Mouse (Mus musculus): ENCODE measurements around the gene Cachd1. TPM values are rescaled to one million over a fixed set of nuclear protein-coding genes. Genes with fewer than 3 reads are reported as not detected.
A peak's percentile ranks its signal among the peaks of the same experiment; 100 is the strongest.

Gene Cachd1
- 1 to 10 TPM; 2.0 to 3.5 TPM for total RNA-seq (2021)
- polyA plus RNA-seq (2012; rRNA removed), result 5.1 and 6.1 TPM in 2 replicates
- long read RNA-seq, full-length matches to known transcripts, result 1 of 1 reads
- long read RNA-seq, partial matches to known transcripts, result 0 of 1 reads
- long read RNA-seq, other reads (novel, unspliced or antisense), result 0 of 1 reads

GRCm38 (mm10) chr4:100776043-100776870 lies at the start of gene Cachd1:
Cachd1 (plus strand) TSS chr4:100776675.
- peak within 1 kb of the TSS; percentile 75 for H3K4me3 ChIP-seq
- H3K9ac ChIP-seq (ENCODE audit: low read depth, low read length), result peak within 1 kb of the TSS; percentile 85
- WGBS, result 2% methylated on average over 49 of the region's 50 CpGs
- H3K79me2 ChIP-seq (replicated peaks; ENCODE audit: control insufficient read depth, insufficient read depth, low read length), result no peaks in the 10 kb centered on the region
- peak within 1 kb of the TSS; percentile 48 for H3K27ac ChIP-seq
- no peaks in the 10 kb centered on the region; the same call in 1 of the 2 replicates for H3K27me3 ChIP-seq (ENCODE audit: control insufficient read depth, insufficient read depth, low read length)
- DNase-seq, result peak; percentile 80 to 84
- intact Hi-C loops (cut with DNase I), result loop anchor here (5.0 to 10.0 kb wide), 2 partner anchors 109 to 211 kb away; no protein-coding TSS in a partner anchor
- H3K4me1 ChIP-seq (ENCODE audit: control insufficient read depth, insufficient read depth, low read length), result peaks cover 2% of the 10 kb centered on the region; the same call in 1 of the 2 replicates
- H3K36me3 ChIP-seq (ENCODE audit: control insufficient read depth, insufficient read depth, low read length), result no peaks in the 10 kb centered on the region
- TF ChIP-seq EP300 (IDR thresholded peaks at IDR 0.05; ENCODE audit: insufficient read depth, low read depth, low read length) (no peak), CTCF (IDR thresholded peaks at IDR 0.05) (peak; percentile 54), POLR2A (IDR thresholded peaks at IDR 0.05; ENCODE audit: insufficient read depth, low read depth, low read length) (peak; percentile 83)

- Histone ChIP-seq H3K4me1 (ENCODE audit: control insufficient read depth, insufficient read depth, low read length) (no peaks in the 10 kb centered on the region), H3K36me3 (ENCODE audit: control insufficient read depth, insufficient read depth, low read length) (no peaks in the 10 kb centered on the region), H3K4me3 (no peak overlapping the region), H3K9ac (ENCODE audit: low read depth, low read length) (no peak overlapping the region), H3K27ac (no peak overlapping the region), H3K79me2 (replicated peaks; ENCODE audit: control insufficient read depth, insufficient read depth, low read length) (no peaks in the 10 kb centered on the region), H3K27me3 (ENCODE audit: control insufficient read depth, insufficient read depth, low read length) (no peaks in the 10 kb centered on the region)
- 85% methylated on average over 5 of the region's 5 CpGs for WGBS
- no peak for DNase-seq
- TF ChIP-seq CTCF (IDR thresholded peaks at IDR 0.05) (peak; percentile 68), EP300 (IDR thresholded peaks at IDR 0.05; ENCODE audit: insufficient read depth, low read depth, low read length) (no peak), POLR2A (IDR thresholded peaks at IDR 0.05; ENCODE audit: insufficient read depth, low read depth, low read length) (no peak)
- intact Hi-C loops (cut with DNase I), result loop anchor here (5.0 kb wide), 2 partner anchors 258 to 418 kb away; no protein-coding TSS in a partner anchor
Observed at GRCm38 (mm10) chr4:100728896-100729479, 47.5 kb upstream of the Cachd1 start.

DNA sequence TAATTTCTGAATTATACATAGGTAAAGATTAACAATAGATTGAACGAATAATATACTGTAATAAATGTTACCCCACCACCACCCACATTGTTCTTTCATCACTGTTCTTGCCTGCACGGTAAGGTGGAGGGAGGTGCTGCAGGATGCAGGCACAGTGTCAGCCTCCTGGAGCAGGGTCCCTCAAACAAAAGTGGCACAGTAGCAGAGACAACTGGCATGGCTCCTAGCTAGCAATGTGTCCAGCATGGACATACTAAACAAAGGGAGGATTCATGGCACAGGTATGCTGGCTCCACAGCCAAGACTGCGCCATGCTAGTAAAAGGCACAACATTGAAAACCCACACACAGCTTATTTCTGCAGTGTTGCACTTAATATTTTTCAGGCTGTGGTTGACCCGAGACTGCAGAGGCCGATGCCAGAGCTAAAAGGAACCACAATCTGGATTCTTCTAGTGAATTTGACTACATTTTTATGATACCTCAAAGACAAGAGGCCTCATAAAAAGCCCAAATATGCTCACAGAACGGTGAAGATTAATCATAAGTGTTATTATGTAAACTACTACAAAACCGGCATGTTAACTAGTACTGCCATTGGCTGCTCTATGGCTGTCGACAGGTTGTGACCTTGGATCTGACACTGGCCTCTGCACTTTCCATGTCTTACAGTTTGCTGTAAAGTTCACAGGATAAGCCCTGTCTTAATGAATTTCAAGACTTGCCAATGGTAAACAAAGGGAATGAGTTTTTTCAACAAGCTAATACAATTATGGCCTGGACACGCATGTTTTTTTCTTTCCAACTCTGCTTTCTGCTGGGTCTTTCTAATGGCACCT lies 41.2 kb upstream of the Cachd1 start:
- DNase-seq, result no peak
- no peak overlapping the region for H3K9ac ChIP-seq (ENCODE audit: low read depth, low read length)
- no peak overlapping the region for H3K4me3 ChIP-seq
- 80% methylated on average over 9 of the region's 9 CpGs for WGBS
- no peaks in the 10 kb centered on the region for H3K79me2 ChIP-seq (replicated peaks; ENCODE audit: control insufficient read depth, insufficient read depth, low read length)
- TF ChIP-seq EP300 (IDR thresholded peaks at IDR 0.05; ENCODE audit: insufficient read depth, low read depth, low read length) (no peak), CTCF (IDR thresholded peaks at IDR 0.05) (no peak), POLR2A (IDR thresholded peaks at IDR 0.05; ENCODE audit: insufficient read depth, low read depth, low read length) (no peak)
- H3K4me1 ChIP-seq (ENCODE audit: control insufficient read depth, insufficient read depth, low read length), result no peaks in the 10 kb centered on the region
- H3K27ac ChIP-seq, result no peak overlapping the region
- no peaks in the 10 kb centered on the region for H3K27me3 ChIP-seq (ENCODE audit: control insufficient read depth, insufficient read depth, low read length)
- intact Hi-C loops (cut with DNase I), result no loop called here
- H3K36me3 ChIP-seq (ENCODE audit: control insufficient read depth, insufficient read depth, low read length), result no peaks in the 10 kb centered on the region

DNA sequence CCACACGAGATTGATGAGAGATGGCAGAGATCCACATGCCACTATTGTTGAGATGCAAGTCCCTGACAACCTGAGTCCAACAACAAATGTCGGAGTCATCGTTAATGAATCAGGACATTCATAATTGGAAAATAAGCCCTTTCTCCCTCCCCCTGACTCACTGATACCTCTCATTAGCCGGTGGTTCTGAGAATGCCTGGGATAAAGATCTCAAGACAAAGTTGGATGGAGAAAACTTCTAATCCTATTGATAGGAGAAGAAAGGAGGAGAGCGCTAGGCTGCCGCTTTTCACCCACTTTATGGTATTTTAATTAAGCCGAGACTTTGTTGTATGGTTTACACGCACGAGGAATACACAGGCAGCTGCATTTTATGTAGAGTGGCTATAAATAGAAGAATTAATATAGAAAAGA lies 40.5 kb upstream of the Cachd1 start:
- intact Hi-C loops (cut with DNase I), result no loop called here
- no peak for TF ChIP-seq CTCF (IDR thresholded peaks at IDR 0.05)
- no peak for TF ChIP-seq EP300 (IDR thresholded peaks at IDR 0.05; ENCODE audit: insufficient read depth, low read depth, low read length)
- TF ChIP-seq POLR2A (IDR thresholded peaks at IDR 0.05; ENCODE audit: insufficient read depth, low read depth, low read length), result no peak
- Histone ChIP-seq H3K79me2 (replicated peaks; ENCODE audit: control insufficient read depth, insufficient read depth, low read length) (no peaks in the 10 kb centered on the region), H3K27ac (no peak overlapping the region), H3K9ac (ENCODE audit: low read depth, low read length) (no peak overlapping the region), H3K27me3 (ENCODE audit: control insufficient read depth, insufficient read depth, low read length) (no peaks in the 10 kb centered on the region), H3K36me3 (ENCODE audit: control insufficient read depth, insufficient read depth, low read length) (no peaks in the 10 kb centered on the region), H3K4me1 (ENCODE audit: control insufficient read depth, insufficient read depth, low read length) (no peaks in the 10 kb centered on the region), H3K4me3 (no peak overlapping the region)
- WGBS, result 88% methylated on average over 9 of the region's 9 CpGs
- DNase-seq, result no peak

- WGBS, result 62% methylated on average over 8 of the region's 8 CpGs
- no peaks in the 10 kb centered on the region for H3K36me3 ChIP-seq (ENCODE audit: control insufficient read depth, insufficient read depth, low read length)
- no peak overlapping the region for H3K4me3 ChIP-seq
Observed at GRCm38 (mm10) chr4:100743615-100744014, 32.9 kb upstream of the Cachd1 start.

More at GRCm38 (mm10) chr4:100743615-100744014, 32.9 kb upstream of the Cachd1 start:
- intact Hi-C loops (cut with DNase I), result no loop called here
- Histone ChIP-seq H3K79me2 (replicated peaks; ENCODE audit: control insufficient read depth, insufficient read depth, low read length) (no peaks in the 10 kb centered on the region), H3K27ac (no peak overlapping the region), H3K27me3 (ENCODE audit: control insufficient read depth, insufficient read depth, low read length) (no peaks in the 10 kb centered on the region), H3K4me1 (ENCODE audit: control insufficient read depth, insufficient read depth, low read length) (no peaks in the 10 kb centered on the region), H3K9ac (ENCODE audit: low read depth, low read length) (no peak overlapping the region)
- DNase-seq, result no peak
- TF ChIP-seq EP300 (IDR thresholded peaks at IDR 0.05; ENCODE audit: insufficient read depth, low read depth, low read length) (no peak), CTCF (IDR thresholded peaks at IDR 0.05) (no peak), POLR2A (IDR thresholded peaks at IDR 0.05; ENCODE audit: insufficient read depth, low read depth, low read length) (no peak)

Measured in heart, adult 2 months (tissue).